Mouse (Mus musculus) c-Kit-positive CD71-positive TER-119-positive erythroid progenitor cells, embryonic 14.5 days (primary cell): Measurements from ENCODE around the gene Atp2b4.
"Not testable (repeated sequence)": the region's sequence is repeated elsewhere in the genome, so short reads cannot be mapped to it uniquely, and the experiment has no call there.

Experiments used
- DNase-seq: peaks from one replicate; pipeline ENCODE4 v3.0.0-alpha.2; 2013; ENCODE audit warnings: low spot score

Atp2b4 gene

DNA sequence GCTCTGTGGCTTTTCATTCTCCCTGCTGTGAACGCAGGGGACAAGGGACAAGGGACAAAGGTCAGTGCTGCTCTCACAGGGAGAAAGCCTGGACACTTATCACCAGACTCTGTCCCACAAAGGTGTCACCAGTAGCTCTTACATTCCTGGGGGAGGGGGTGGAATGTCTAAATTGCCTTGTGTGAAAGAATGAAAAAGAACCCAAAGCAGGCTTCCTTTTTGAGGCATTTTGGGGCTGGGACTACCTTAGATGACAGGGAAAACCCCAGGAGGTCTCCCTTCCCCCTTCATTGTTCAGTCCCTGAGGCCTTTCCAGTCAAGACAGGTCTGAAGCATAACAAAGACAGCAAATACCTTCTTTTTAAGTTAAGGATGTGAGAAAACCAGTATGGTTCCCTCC is 106.5 kb downstream of the Atp2b4 start:
- no peak for DNase-seq

DNA sequence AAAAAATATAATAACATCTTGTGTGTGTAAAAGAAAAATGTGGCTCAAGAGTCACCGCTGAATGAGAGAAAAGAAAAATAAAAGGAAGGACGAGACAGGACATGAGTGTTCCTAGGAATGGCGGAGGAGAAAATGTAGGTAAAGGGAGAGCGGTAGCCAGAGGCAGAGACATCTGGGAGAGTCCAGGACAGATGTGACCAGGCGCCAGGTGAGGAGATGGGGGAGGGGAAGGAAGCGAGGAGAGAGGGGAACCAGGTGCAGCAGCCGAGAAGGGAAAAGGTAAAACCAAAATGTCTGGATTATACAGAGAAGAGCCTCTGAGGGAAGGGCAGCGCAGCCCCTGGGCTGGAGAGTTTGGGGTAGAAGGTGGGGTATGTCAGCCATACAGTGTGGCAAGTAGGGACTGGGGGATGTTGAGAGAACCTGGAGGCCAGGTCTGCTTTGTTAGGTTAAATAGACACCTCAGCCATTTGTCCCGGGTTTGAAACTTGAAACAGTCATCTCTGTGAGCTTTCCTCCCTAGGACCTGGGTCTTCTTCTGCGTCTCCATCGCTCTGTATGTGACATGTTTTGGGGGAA is 107.2 kb downstream of the Atp2b4 start:
- no peak for DNase-seq

DNA sequence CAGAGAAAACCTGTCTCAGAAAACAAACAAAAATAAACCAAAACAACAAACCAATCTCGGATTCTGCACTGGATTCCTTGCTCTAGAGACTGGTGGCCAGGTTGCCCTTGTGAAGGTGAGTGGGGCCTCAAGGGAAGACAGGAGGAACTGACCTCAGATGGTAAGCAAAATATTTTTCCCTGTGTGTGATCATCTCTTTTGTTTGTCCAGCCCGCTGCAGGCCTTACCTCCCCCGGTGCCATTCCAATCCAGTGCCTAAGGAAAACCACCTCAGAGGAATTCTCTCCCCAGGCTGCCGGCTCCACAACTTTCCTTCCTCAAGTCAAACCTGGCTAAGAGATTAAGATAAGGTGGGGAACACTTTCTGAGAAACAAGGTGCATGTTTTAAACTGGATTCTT is 108.6 kb downstream of the Atp2b4 start:
- DNase-seq, result no peak

GRCm38 (mm10) chr1:133691046-133691445 is 109.8 kb downstream of the Atp2b4 start:
- no peak for DNase-seq

DNA sequence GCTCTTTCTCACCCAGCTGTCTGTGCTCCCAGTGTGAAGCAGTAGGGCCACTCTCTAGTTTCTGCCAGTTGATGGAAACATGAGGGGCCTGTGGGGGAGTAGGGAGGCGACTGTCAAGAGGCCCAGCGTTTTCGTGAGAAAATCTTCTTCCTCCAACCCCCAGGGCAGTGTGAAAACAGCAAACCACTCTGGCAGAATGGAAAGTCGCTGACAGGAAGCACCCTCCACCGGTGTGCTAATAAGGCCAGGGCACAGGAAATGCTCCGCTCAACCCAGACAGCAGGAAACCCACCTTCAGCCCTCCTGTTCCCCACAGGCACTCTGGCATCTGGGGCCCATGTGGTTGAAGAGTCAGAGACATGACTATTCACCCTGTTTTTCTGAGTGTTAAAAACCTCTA is 110.9 kb downstream of the Atp2b4 start, which contains the start of gene Lax1:
TSS of gene Lax1 (minus strand) at position 212 of the 400 bp plus-strand sequence.
- DNase-seq, result no peak

DNA sequence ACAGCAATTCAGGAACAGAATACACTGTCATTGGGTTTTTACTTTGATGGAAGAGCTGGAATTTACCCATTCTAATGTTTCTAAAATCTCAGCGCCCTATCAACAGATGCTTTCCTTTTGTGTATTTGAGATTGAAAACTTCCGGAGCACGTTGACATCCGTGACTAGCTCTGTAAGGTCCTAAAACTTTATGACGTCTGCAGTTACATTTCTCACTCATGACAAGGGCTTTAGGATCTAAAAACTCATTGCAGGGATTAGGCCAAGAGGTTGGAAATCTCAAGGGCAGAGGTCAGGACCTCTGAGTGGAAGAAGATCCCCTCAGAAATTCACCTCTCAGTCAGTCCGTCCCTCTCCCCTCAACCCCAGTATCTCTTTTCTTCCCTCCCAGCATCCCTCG is 112.5 kb downstream of the Atp2b4 start:
- DNase-seq, result no peak

- DNase-seq, result no peak
Observed at GRCm38 (mm10) chr1:133685749-133686519, 114.9 kb downstream of the Atp2b4 start.

DNA sequence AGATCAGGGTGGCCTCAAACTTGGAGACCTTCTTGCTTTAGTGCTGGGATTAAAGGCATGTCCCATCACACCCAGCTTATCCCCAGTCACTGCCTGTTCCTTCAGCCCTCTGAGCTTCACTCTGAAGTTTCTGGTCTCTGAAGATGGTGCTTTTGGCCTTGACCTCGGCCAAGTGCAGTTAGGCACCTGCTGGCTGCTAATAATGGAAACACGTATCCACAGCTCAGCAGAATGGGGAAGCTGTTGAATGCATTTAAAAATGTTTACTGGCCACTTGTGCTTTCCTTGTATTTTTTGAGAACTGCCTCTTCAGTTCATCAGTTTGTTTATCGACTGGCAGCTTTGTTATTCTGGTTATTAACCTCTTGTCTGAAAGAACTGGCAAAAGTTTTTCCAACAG is 129.0 kb downstream of the Atp2b4 start:
- no peak for DNase-seq

GRCm38 (mm10) chr1:133671266-133671665 is 129.6 kb downstream of the Atp2b4 start:
- DNase-seq, result no peak

DNA sequence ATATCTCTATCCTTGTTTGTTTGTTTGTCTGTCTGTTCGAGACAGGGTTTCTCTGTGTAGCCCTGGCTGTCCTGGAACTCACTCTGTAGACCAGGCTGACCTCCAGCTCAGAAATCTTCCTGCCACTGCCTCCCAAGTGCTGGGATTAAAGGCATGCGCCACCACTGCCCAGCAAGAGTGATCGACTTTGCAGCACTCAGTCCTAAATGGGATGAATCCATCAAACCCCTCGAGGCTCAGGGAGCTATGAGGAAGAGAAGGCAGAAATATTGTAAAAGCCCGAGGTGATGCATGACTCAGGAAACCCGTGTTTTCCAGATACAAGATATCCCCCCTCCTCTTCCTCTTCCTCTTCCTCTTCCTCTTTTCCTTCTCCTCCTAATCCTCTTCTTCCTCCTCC is 130.1 kb downstream of the Atp2b4 start:
- no peak for DNase-seq

DNA sequence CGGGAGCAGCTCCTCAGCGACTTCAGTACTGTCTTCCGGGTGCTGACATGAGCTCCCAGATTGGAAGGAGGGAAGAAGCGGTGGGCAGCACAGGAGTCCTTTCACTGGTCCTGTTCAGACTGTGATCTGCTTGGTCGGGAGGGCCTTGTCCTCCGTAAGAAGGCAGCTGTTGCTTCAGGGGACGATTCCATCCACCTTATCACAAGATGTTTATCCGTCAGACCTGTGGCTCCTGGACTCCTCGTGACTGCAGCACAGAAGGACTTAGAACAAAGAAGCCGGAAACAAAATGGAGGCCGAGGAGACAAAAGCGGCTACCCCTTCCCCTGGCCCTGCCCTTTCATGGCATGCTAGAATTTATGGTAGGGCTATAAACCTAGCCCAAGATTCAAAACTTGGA is 130.7 kb downstream of the Atp2b4 start:
- DNase-seq, result no peak

- no peak for DNase-seq
Observed at GRCm38 (mm10) chr1:133668618-133669017, 132.2 kb downstream of the Atp2b4 start.

- no peak for DNase-seq
Observed at GRCm38 (mm10) chr1:133667721-133668120, 133.1 kb downstream of the Atp2b4 start.

DNA sequence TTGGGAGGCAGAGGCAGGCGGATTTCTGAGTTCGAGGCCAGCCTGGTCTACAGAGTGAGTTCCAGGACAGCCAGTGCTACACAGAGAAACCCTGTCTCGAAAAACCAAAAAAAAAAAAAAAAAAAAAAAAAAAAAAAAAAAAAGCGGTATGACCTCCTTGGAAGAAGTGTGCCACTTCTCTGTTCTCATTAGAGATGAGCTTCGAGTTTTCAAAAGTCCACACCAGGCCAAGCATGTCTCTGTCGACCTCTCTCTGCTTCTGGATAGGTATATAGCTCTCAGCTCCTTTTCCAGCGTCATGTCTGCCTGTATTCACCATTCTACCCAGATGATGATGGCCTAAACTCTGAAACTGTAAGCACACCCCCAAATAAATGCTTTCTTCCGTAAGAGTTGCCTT is 135.1 kb downstream of the Atp2b4 start:
- not testable (repeated sequence) for DNase-seq

DNA sequence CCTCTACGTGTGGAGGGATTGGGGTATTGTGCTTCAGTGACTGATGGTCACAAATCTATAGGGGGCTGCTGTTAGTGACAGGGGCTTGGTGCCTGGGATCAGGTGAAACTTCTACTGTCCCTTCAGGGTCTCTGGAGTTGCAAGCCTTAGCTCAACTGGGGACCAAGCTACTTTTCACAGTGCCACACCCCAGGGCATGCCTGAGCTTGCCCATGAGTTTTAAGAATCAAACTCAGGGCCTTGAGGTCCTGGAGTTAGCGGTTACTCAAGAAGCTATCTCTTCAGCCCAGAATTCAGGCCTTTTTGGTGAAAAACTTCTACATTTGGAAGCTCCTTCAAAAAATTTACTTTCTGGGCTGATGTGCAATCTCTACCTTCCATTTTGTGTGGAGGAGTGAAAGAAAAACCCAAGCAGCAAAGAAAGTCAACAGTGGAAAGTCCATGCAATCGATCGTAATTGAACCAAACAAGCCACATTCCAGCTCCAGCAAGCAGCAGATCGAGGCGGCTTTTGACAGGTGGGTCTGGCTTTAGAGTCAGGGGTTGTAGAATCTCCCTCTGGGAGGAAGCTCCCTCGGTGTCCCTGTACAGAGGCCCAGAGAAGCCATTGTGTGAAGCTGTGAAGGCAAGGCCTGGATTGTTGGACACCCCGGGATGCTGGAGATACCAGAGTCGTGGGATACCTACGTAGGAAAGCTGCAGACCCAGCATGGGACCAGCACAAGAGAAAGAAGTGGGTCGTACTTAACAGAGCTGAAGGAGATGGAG is 136.5 kb downstream of the Atp2b4 start:
- DNase-seq, result no peak

DNA sequence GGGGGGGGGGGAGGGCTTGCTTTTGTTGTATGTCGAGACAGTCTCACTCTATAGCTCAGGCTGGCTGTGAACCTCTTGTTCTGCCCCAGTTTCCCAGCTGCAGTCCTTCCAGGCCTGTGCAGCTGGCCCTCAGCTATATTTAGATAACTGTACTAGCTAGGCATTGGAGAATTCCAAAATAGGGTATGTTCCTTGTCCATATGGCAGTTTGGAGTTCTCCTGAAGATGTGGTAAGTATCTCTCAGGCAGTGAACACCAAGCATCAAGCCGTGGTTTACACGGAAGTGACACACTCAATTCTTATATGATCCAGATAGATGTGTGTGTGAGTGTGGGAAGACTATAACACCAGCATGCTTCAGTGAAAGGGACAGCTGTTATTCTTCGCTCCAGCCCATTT is 137.4 kb downstream of the Atp2b4 start:
- no peak for DNase-seq

DNA sequence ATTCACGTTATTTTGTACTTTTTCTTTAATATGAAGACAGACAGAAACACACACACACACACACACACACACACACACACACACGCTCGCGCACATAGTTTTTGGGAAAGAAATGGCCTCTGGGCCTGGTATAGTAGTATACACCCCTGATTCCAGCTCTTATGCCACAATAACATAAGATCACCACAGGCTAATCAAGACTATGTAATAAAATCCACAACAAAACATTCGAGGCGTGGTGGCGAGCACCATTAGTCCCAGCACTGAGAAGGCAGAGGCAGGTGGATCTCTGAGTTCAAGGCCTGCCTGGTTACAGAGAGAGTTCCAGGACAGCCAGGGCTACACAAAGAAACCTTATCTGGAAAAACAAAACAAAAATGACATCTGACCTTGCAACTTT is 137.9 kb downstream of the Atp2b4 start:
- DNase-seq, result no peak

DNA sequence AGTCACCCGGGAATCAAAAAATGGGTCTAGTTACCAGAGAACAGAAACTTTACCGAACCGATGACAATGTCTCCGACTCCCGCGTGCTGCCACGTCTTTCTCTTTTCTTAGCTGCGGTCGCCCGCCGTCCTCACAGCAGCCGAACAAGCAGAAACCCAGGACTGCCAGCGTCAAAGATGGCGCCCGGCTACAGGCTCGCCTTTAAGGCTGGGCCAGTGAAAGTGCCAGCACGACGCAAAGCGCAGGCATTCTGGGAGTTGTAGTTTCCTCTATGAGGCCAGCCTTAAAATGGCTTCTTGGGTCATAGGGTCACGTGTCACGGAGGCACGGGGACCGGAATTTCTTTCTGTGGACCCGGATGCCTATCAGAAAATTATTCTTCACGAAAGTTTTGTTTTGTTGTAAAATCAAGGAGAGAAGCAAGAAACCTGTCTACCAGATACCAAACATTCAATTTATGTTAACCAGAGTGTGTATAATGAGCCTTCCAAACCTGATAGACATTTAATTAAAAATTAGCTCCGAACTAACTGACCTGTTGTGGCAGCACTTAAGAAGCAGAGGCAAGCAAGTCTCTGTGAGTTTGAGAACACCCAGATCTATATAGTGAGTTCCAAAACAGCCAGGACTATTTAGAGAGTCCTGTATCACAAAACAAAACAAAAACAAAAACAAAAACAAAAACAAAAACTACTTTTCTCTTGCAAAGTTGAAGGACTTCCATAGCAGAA is 139.5 kb downstream of the Atp2b4 start, which contains the start of gene Gm38394:
TSS of gene Gm38394 (minus strand) at position 116 of the 731 bp plus-strand sequence.
- DNase-seq, result peak; percentile 94

- DNase-seq, result peak; percentile 33
Observed at GRCm38 (mm10) chr1:133660466-133661202, 140.2 kb downstream of the Atp2b4 start, which contains the start of gene Zbed6. Gene Zbed6, minus strand, starts transcription at chr1:133660885.

DNA sequence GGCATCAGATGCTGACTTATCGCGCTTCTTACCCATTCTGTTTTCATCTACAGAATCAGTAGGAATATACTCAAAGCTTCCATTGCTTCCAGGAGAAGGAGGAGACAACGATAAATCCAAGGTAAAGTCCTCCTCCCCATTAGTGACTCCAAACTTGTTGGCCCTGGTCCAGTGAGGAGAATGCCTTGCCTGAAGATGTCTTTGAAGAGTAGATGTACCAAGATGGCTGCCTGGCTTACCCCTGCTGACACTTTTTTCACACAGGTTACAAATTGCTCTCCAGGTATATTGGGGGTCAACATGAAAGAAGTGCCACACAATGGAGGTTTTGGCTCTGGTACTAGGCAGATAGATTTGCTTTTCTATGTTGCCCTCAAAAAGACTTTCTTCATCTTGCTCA is 142.0 kb downstream of the Atp2b4 start:
- no peak for DNase-seq

- no peak for DNase-seq
Observed at GRCm38 (mm10) chr1:133656811-133657210, 144.0 kb downstream of the Atp2b4 start.
